Mouse (Mus musculus): ENCODE measurements at regions not wholly inside any gene's neighbourhood (a gene's known extent, or its start where the extent isn't known, plus 50 kb on each side); places are given as distances from the start of the nearest gene placed in this dataset.

- DNase-seq = peak; percentile 62
Measured at GRCm38 (mm10) chr13:60364778-60365672, 187.9 kb upstream of the Gas1 start.

GRCm38 (mm10) chr13:60369216-60369615 lies 192.1 kb upstream of the Gas1 start:
- DNase-seq = no peak

- no peak for DNase-seq
Measured at GRCm38 (mm10) chr13:60371656-60372055, 194.5 kb upstream of the Gas1 start.

- DNase-seq = no peak
Measured at GRCm38 (mm10) chr13:60376705-60377104, 199.5 kb upstream of the Gas1 start.

GRCm38 (mm10) chr13:60382855-60383254 lies 205.7 kb upstream of the Gas1 start:
- no peak for DNase-seq

- DNase-seq = no peak
Measured at GRCm38 (mm10) chr13:60398836-60399235, 202.9 kb upstream of the Dapk1 start.

GRCm38 (mm10) chr13:60400764-60401487 lies 200.8 kb upstream of the Dapk1 start:
- DNase-seq = peak; percentile 31

- no peak for DNase-seq
Measured at GRCm38 (mm10) chr13:60403471-60403870, 198.3 kb upstream of the Dapk1 start.

- DNase-seq = no peak
Measured at GRCm38 (mm10) chr13:60407344-60407743, 194.4 kb upstream of the Dapk1 start.

- DNase-seq = peak; percentile 83
Measured at GRCm38 (mm10) chr13:60409706-60410502, 191.8 kb upstream of the Dapk1 start.

- DNase-seq = no peak
Measured at GRCm38 (mm10) chr13:60416024-60416423, 185.7 kb upstream of the Dapk1 start.

- DNase-seq = peak; percentile 48
Measured at GRCm38 (mm10) chr13:60417015-60417414, 184.7 kb upstream of the Dapk1 start.

- DNase-seq = peak; percentile 85
Measured at GRCm38 (mm10) chr13:60417436-60418158, 184.2 kb upstream of the Dapk1 start.

GRCm38 (mm10) chr13:60420386-60420785 lies 181.4 kb upstream of the Dapk1 start:
- no peak for DNase-seq

GRCm38 (mm10) chr13:60420842-60421696 lies 180.7 kb upstream of the Dapk1 start:
- DNase-seq = no peak

- no peak for DNase-seq
Measured at GRCm38 (mm10) chr13:60424267-60424666, 177.5 kb upstream of the Dapk1 start.

- DNase-seq = no peak
Measured at GRCm38 (mm10) chr13:60425140-60425539, 176.6 kb upstream of the Dapk1 start.

GRCm38 (mm10) chr13:60425556-60425955 lies 176.2 kb upstream of the Dapk1 start:
- DNase-seq = no peak

GRCm38 (mm10) chr13:60426192-60426840 lies 175.4 kb upstream of the Dapk1 start:
- no peak for DNase-seq

GRCm38 (mm10) chr13:60427077-60427476 lies 174.7 kb upstream of the Dapk1 start:
- DNase-seq = no peak

Data from gastrocnemius, postnatal 25 days (tissue).